Mouse (Mus musculus) heart, adult 2 months (tissue): Measurements from ENCODE around the gene Gfi1b. TPM values are rescaled to one million over a fixed set of nuclear protein-coding genes. Genes with fewer than 3 reads are reported as not detected.

Source experiments
- DNase-seq, 2 experiments: peaks; one replicate each; pipeline ENCODE4 v3.0.0; 2021
- H3K27ac ChIP-seq: fragments of 200-600 bp; 2 replicates; pipeline ENCODE4 v1.8.1; 2022
- H3K27me3 ChIP-seq: fragments of 200-500 bp; 2 replicates; pipeline ENCODE4 v1.6.1; 2012; ENCODE audit warnings: mild to moderate bottlenecking, low read length, inconsistent platforms, mixed read lengths; ENCODE audit not compliant: control insufficient read depth, insufficient read depth
- H3K36me3 ChIP-seq: fragments of 200-500 bp; 2 replicates; pipeline ENCODE4 v1.6.1; 2012; ENCODE audit warnings: low read length, inconsistent platforms; ENCODE audit not compliant: control insufficient read depth, insufficient read depth
- H3K4me1 ChIP-seq: fragments of 200-500 bp; 2 replicates; pipeline ENCODE4 v1.6.1; 2011; ENCODE audit warnings: low read length; ENCODE audit not compliant: control insufficient read depth, insufficient read depth
- H3K4me3 ChIP-seq: fragments of 200-600 bp; 2 replicates; pipeline ENCODE4 v1.8.1; 2022
- H3K79me2 ChIP-seq: fragments of 200-500 bp; replicated peaks from 2 replicates; pipeline ENCODE4 v1.6.1; 2012; ENCODE audit warnings: mild to moderate bottlenecking, inconsistent platforms, low read length, moderate library complexity, mixed read lengths; ENCODE audit not compliant: control insufficient read depth, insufficient read depth
- H3K9ac ChIP-seq: fragments of 200-500 bp; 2 replicates; pipeline ENCODE4 v1.6.1; 2012; ENCODE audit warnings: low read depth, mild to moderate bottlenecking, control low read depth, inconsistent platforms, low read length, mixed read lengths
- CTCF ChIP-seq: fragments of 200-600 bp; IDR thresholded peaks from 2 replicates; pipeline ENCODE4 v1.8.1; 2022; ENCODE audit warnings: antibody characterized with exemption, mild to moderate bottlenecking, moderate library complexity
- EP300 ChIP-seq: fragments of 200-500 bp; IDR thresholded peaks from 2 replicates; pipeline ENCODE4 v1.6.1; 2011; ENCODE audit warnings: low read depth, low read length, control low read depth; ENCODE audit not compliant: insufficient read depth
- POLR2A ChIP-seq: fragments of 200-500 bp; IDR thresholded peaks from 2 replicates; pipeline ENCODE4 v1.6.1; 2011; ENCODE audit warnings: mild to moderate bottlenecking, low read depth, low read length, control low read depth; ENCODE audit not compliant: insufficient read depth
- WGBS: fragments of 180-500 bp; shearing (Covaris S2); methylation state at CpG from one replicate; pipeline ENCODE4 v1.1.7; 2018; 5-methylcytosine and 5-hydroxymethylcytosine counted together
- intact Hi-C: fragments of 180-260 bp; cut with DNase I; formaldehyde crosslinking; loops from one replicate; pipeline ENCODE4 v1.15.1; 2025
- polyA plus RNA-seq: library from polyadenylated mRNA; depleted of rRNA; stranded (reverse); fragments of >200 nt; gene quantifications from 2 replicates; pipeline ENCODE4 v1.2.3, GENCODE M21; 2012
- total RNA-seq, 2 experiments: library from RNA; stranded (reverse); gene quantifications; 2 replicates each; pipeline ENCODE4 v1.2.3; 2021

The Gfi1b gene
- total and polyA plus RNA-seq, 3 experiments, result 0.12 TPM; not detected in 2

DNA sequence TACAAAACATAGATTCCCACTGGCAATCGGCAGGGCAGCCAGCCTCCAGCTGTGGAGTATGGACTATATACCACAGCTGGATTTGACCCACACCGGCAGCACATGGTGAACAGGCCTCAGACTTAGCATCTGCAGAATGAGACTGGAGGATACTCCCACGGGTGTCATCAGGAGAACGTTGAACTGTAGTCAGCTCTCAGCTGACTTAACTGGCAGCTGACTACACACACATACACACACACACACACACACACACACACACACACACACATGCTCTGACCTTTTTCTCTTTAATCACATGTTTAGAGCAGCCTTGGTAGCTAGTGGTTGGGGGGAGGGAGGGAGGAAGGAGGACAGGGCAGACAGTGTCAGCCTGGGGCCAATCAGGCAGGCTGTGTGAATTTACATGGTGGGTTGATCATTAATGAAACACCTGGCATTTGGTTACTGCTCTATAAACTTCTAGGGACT lies 8.2 kb upstream of the Gfi1b start:
- TF ChIP-seq EP300 (no peak), CTCF (no peak), POLR2A (no peak)
- Histone ChIP-seq H3K27ac (no peak overlapping the region), H3K4me1 (no peaks in the 10 kb centered on the region), H3K36me3 (no peaks in the 10 kb centered on the region), H3K4me3 (no peak overlapping the region), H3K27me3 (peaks cover 2% of the 10 kb centered on the region; the same call in 1 of the 2 replicates), H3K79me2 (no peaks in the 10 kb centered on the region), H3K9ac (no peak overlapping the region)
- 39% methylated on average over 4 of the region's 4 CpGs for WGBS
- no peak for DNase-seq
- intact Hi-C loops, result no loop called here

DNA sequence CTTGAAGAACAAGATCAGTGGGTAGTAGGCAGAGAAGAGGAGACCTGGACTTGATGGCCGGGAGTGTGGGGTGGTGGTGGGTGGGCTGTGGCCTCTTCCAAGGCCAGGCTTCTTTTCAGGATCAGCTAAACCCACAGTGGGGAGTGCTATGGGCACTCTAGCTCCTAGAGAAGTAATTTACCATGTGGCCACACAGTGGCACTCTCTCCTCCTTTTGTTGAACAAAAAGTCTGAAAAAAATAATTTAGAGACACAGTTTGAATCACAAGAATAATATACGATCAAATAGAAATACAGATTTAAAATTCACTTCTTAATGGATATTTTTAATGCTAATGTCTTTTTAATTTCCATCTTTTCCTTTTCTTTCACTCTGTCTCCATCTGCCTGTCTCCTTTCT lies 6.3 kb upstream of the Gfi1b start:
- DNase-seq, result no peak
- Histone ChIP-seq H3K27ac (no peak overlapping the region), H3K9ac (no peak overlapping the region), H3K27me3 (peaks cover 2% of the 10 kb centered on the region; the same call in 1 of the 2 replicates), H3K4me1 (no peaks in the 10 kb centered on the region), H3K79me2 (no peaks in the 10 kb centered on the region), H3K4me3 (no peak overlapping the region), H3K36me3 (no peaks in the 10 kb centered on the region)
- intact Hi-C loops, result no loop called here
- TF ChIP-seq CTCF, result 0 out of 2 replicates have a peak, but pooled peaks have one; percentile 8
- no peak for TF ChIP-seq POLR2A
- WGBS, result 60% methylated on average over 2 of the region's 2 CpGs

DNA sequence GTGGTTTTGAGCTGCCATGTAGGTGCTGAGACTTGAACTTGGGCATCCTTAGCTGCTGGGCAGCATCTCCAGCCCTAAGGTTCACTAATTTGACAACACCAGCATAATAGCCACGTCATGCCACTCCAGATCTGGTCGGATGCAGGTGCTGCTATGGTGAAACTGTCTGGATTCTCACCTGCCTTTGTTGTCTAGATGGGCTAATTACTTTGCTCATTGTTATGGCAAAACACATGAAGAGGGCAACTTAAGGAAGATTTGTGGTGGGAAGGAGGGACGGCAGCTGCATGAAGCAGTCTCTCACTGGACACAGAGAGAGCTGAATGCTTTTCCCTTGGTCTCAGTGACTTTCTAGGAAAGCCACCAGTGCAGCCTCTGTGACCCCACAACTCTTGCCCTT lies 4.3 kb upstream of the Gfi1b start:
- no peaks in the 10 kb centered on the region for H3K36me3 ChIP-seq
- 71% methylated on average over 3 of the region's 3 CpGs for WGBS
- peaks cover 2% of the 10 kb centered on the region; the same call in 1 of the 2 replicates for H3K27me3 ChIP-seq
- H3K4me3 ChIP-seq, result no peak overlapping the region
- no peak overlapping the region for H3K9ac ChIP-seq
- TF ChIP-seq EP300, result no peak
- no peak for TF ChIP-seq POLR2A
- TF ChIP-seq CTCF, result no peak
- H3K79me2 ChIP-seq, result no peaks in the 10 kb centered on the region
- H3K4me1 ChIP-seq, result no peaks in the 10 kb centered on the region
- H3K27ac ChIP-seq, result no peak overlapping the region
- intact Hi-C loops, result no loop called here
- DNase-seq, result no peak

DNA sequence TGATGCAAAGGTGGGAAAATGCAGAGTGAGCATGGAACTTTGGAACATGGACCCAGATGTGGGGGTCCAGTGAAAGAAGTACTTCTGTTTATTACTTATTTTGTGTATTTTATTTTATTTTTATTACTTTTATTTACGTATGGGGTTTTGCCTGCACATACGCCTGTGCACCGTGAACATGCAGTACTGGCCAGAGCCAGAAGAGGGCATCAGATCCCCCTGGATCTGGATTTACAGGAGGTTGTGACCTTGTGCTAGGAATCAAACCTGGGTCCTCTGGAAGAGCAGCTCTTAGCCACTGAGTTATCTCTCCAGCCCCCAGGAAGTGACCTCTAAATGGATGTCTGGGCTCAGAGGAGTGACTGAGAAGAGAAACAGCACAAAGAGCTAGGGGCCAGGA lies 3.1 kb upstream of the Gfi1b start:
- Histone ChIP-seq H3K27ac (no peak overlapping the region), H3K9ac (no peak overlapping the region), H3K4me3 (no peak overlapping the region), H3K27me3 (peaks cover 2% of the 10 kb centered on the region; the same call in 1 of the 2 replicates), H3K4me1 (no peaks in the 10 kb centered on the region), H3K79me2 (no peaks in the 10 kb centered on the region), H3K36me3 (no peaks in the 10 kb centered on the region)
- intact Hi-C loops, result no loop called here
- WGBS, result 79% methylated on average over 3 of the region's 3 CpGs
- peak; percentile 31 for TF ChIP-seq CTCF
- no peak for TF ChIP-seq EP300
- TF ChIP-seq POLR2A, result no peak
- DNase-seq, result no peak

DNA sequence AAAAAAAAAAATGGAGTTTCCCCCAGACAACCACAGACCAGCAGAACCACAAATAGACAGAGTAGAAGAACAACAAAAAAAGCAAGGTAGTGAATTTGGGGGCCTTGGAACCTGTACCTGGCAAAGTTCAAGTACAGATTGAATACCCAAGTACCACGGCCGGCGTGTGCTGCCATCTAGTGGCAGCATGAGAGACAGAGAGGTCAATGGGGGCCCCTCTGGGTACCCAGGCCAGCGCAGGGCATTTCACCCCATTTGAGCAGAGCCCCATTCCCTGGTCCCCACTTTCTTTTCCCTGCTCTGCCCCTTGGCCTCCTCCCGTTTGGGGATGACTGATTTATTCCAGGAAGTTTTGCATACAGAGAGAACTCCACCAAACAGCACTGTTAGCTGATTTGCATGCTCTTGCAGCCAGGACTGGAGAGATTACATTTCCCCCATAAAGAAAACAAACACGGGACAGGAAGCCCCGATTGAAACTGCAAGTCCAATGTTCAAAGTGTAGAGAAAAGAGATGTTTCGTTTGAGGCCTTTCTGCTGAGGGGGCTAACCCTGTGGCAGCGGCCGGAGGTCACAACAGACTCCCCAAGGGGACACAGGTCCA lies 841 bp upstream of the Gfi1b start:
- no peaks in the 10 kb centered on the region for H3K36me3 ChIP-seq
- H3K9ac ChIP-seq, result no peak overlapping the region
- no peaks in the 10 kb centered on the region for H3K4me1 ChIP-seq
- 18% methylated on average over 10 of the region's 10 CpGs for WGBS
- no peak overlapping the region for H3K4me3 ChIP-seq
- no peak overlapping the region for H3K27ac ChIP-seq
- TF ChIP-seq POLR2A (no peak), CTCF (peak; percentile 83)
- DNase-seq, result peak; percentile 20 to 46
- no peaks in the 10 kb centered on the region; the same call in 1 of the 2 replicates for H3K27me3 ChIP-seq
- no peaks in the 10 kb centered on the region for H3K79me2 ChIP-seq
- intact Hi-C loops, result loop anchor here (1.0 kb wide), 1 partner anchor 29 kb away; no protein-coding TSS in a partner anchor

DNA sequence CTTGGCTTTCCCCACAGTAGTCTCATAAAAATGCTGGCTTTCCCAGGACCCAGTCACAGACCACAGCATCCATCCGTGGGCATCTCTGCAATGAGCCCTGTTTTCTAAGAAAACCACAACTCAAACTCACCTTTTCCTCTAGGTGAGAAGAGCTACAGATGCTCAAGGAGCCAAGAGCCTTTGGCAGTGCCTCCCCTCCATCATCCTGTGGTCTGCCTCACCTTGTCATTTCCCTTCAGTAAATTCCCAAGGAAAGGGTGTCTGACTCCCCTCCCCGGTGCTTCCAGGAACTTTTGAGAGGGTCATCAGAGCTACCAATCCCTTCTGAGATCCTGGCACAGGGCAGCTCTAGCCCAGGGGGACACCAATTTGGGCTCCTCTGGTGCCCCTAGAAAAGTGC lies 671 bp downstream of the Gfi1b start:
- no peak overlapping the region for H3K9ac ChIP-seq
- intact Hi-C loops, result no loop called here
- H3K27me3 ChIP-seq, result no peaks in the 10 kb centered on the region; the same call in 1 of the 2 replicates

More for the DNA sequence above, 671 bp downstream of the Gfi1b start:
- H3K79me2 ChIP-seq, result no peaks in the 10 kb centered on the region
- H3K36me3 ChIP-seq, result no peaks in the 10 kb centered on the region
- H3K27ac ChIP-seq, result no peak overlapping the region
- no peak for DNase-seq
- no peak overlapping the region for H3K4me3 ChIP-seq
- no peaks in the 10 kb centered on the region for H3K4me1 ChIP-seq
- TF ChIP-seq EP300 (no peak), CTCF (no peak)
- WGBS, result 14% methylated on average over 2 of the region's 2 CpGs
